Mouse (Mus musculus) heart, embryonic 13.5 days (tissue): ENCODE data around the gene Tead3. TPM values are rescaled to one million over a fixed set of nuclear protein-coding genes. Genes with fewer than 3 reads are reported as not detected.

Experiments used
- ATAC-seq: fragments of 200-750 bp; cut with Nextera tagmentation; 2 replicates; pipeline ENCODE4 v1.8.0; 2017; ENCODE audit warnings: moderate TSS enrichment; ENCODE audit not compliant: insufficient number of reproducible peaks, low FRiP score, low TSS enrichment; ENCODE audit errors: extremely low read depth
- H3K27ac ChIP-seq: fragments of 300-500 bp; sonication (generic); replicated peaks from 2 replicates; pipeline ENCODE4 v1.5.1; 2015; ENCODE audit warnings: moderate library complexity, mild to moderate bottlenecking, inconsistent platforms
- H3K27me3 ChIP-seq: fragments of 300-500 bp; sonication (generic); replicated peaks from 2 replicates; pipeline ENCODE4 v1.6.1; 2015; ENCODE audit warnings: mild to moderate bottlenecking, inconsistent platforms
- H3K36me3 ChIP-seq: fragments of 300-500 bp; sonication (generic); 2 replicates; pipeline ENCODE4 v1.6.1; 2015; ENCODE audit warnings: mild to moderate bottlenecking, inconsistent platforms
- H3K4me1 ChIP-seq: fragments of 300-500 bp; sonication (generic); 2 replicates; pipeline ENCODE4 v1.6.1; 2015; ENCODE audit warnings: inconsistent platforms
- H3K4me2 ChIP-seq: fragments of 300-500 bp; sonication (generic); 2 replicates; pipeline ENCODE4 v1.6.1; 2015; ENCODE audit warnings: inconsistent platforms, mild to moderate bottlenecking, moderate library complexity
- H3K4me3 ChIP-seq: fragments of 300-500 bp; sonication (generic); 2 replicates; pipeline ENCODE4 v1.5.1; 2015; ENCODE audit warnings: moderate library complexity, mild to moderate bottlenecking, inconsistent platforms
- H3K9ac ChIP-seq: fragments of 300-500 bp; sonication (generic); 2 replicates; pipeline ENCODE4 v1.6.1; 2015; ENCODE audit warnings: inconsistent platforms, mild to moderate bottlenecking, moderate library complexity
- H3K9me3 ChIP-seq: fragments of 300-500 bp; sonication (generic); 2 replicates; pipeline ENCODE4 v1.6.1; 2016; ENCODE audit warnings: inconsistent platforms
- WGBS: fragments of 180-500 bp; shearing (Covaris S2); methylation state at CpG from one replicate; pipeline ENCODE4 v1.1.7; 2015; ENCODE audit warnings: mixed read lengths; 5-methylcytosine and 5-hydroxymethylcytosine counted together
- polyA plus RNA-seq: library from polyadenylated mRNA; unstranded; fragments of >200 nt; fragmentation: Nextera tagmentation; extraction: Ambion mirVana; gene quantifications from 2 replicates; pipeline ENCODE4 v1.2.1, GENCODE M21; 2015

Tead3 gene
- polyA plus RNA-seq, 1 experiment from 2014 or later, result 7.3 TPM

- Histone ChIP-seq H3K4me1 (peaks cover 16% of the 10 kb centered on the region), H3K36me3 (peaks cover 36% of the 10 kb centered on the region), H3K27ac (0 out of 2 replicates have a peak overlapping the region, but pooled peaks have one; percentile 12), H3K4me3 (no peak overlapping the region), H3K4me2 (no peak overlapping the region), H3K9ac (peak overlapping the region; percentile 12; the same call in 1 of the 2 replicates), H3K9me3 (no peaks in the 10 kb centered on the region), H3K27me3 (no peaks in the 10 kb centered on the region)
- ATAC-seq, result no peak
- 50% methylated on average over 9 of the region's 9 CpGs for WGBS
Measured at GRCm38 (mm10) chr17:28300323-28300722, 50.3 kb downstream of the Tead3 start.

GRCm38 (mm10) chr17:28299669-28300320, 50.8 kb downstream of the Tead3 start:
- Histone ChIP-seq H3K4me1 (peaks cover 16% of the 10 kb centered on the region), H3K9me3 (no peaks in the 10 kb centered on the region), H3K27ac (0 out of 2 replicates have a peak overlapping the region, but pooled peaks have one; percentile 12), H3K27me3 (no peaks in the 10 kb centered on the region), H3K36me3 (peaks cover 38% of the 10 kb centered on the region), H3K9ac (peak overlapping the region; percentile 63; the same call in 1 of the 2 replicates), H3K4me2 (no peak overlapping the region), H3K4me3 (no peak overlapping the region)
- 48% methylated on average over 8 of the region's 11 CpGs for WGBS
- ATAC-seq, result no peak

- no peaks in the 10 kb centered on the region for H3K27me3 ChIP-seq
- no peak overlapping the region for H3K4me2 ChIP-seq
- WGBS, result 91% methylated on average over 17 of the region's 17 CpGs
- H3K9ac ChIP-seq, result no peak overlapping the region
- H3K36me3 ChIP-seq, result peaks cover 38% of the 10 kb centered on the region
- no peaks in the 10 kb centered on the region for H3K9me3 ChIP-seq
- no peak for ATAC-seq
- no peak overlapping the region for H3K4me3 ChIP-seq
- peaks cover 11% of the 10 kb centered on the region for H3K4me1 ChIP-seq
- H3K27ac ChIP-seq, result no peak overlapping the region
Measured at GRCm38 (mm10) chr17:28298888-28299287, 51.7 kb downstream of the Tead3 start.

GRCm38 (mm10) chr17:28294449-28295333, 55.9 kb downstream of the Tead3 start:
- Histone ChIP-seq H3K27me3 (no peaks in the 10 kb centered on the region), H3K4me1 (peaks cover 16% of the 10 kb centered on the region), H3K9ac (peak overlapping the region; percentile 7; the same call in 1 of the 2 replicates), H3K27ac (no peak overlapping the region; the same call in 1 of the 2 replicates), H3K4me3 (no peak overlapping the region), H3K36me3 (peaks cover 43% of the 10 kb centered on the region), H3K4me2 (no peak overlapping the region), H3K9me3 (no peaks in the 10 kb centered on the region)
- WGBS, result 65% methylated on average over 17 of the region's 17 CpGs
- ATAC-seq, result no peak

DNA sequence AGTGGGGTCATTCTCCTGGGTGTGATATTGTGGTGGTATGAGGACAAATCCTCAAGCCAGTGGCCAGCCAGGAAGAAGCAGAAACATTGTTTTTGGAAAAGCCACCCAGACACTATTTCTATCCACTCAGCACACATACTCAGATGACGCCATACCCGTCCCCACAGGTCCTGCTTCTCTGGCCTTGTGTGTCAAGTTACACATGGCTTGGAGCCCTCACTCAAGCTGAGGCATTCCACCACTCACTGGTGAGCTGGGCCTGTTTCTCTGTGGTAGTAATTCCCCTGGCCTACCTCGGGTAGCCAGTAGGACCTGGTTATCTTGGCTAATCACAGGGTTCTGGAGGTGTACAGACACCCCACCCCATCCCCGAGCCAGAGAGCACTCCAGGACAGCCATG, 56.9 kb downstream of the Tead3 start:
- no peak for ATAC-seq
- peaks cover 11% of the 10 kb centered on the region for H3K4me1 ChIP-seq
- 62% methylated on average over 4 of the region's 4 CpGs for WGBS
- H3K36me3 ChIP-seq, result peaks cover 34% of the 10 kb centered on the region
- H3K4me3 ChIP-seq, result no peak overlapping the region
- 0 out of 2 replicates have a peak overlapping the region, but pooled peaks have one; percentile 19 for H3K9ac ChIP-seq
- no peaks in the 10 kb centered on the region for H3K27me3 ChIP-seq
- no peak overlapping the region for H3K4me2 ChIP-seq
- no peak overlapping the region for H3K27ac ChIP-seq
- H3K9me3 ChIP-seq, result no peaks in the 10 kb centered on the region

DNA sequence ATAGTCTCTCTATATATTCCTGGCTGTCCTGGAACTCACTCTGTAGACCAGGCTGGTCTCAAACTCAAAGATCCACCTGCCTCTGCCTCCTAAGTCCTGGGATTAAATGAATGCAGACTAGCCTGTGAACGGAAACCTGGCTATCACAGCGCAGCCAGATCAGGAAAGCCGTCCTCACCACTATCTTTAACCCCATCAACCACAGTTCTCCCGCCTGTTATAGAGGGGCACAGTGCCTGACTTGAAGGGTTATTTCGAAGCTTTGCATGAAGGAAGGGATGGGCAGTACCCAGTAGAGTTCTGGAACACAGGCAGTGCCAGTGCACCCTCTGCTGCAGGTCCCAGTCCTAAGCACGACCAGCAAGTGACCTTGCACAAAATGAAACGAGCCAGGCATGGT, 59.3 kb downstream of the Tead3 start:
- no peak overlapping the region for H3K4me3 ChIP-seq
- H3K4me2 ChIP-seq, result no peak overlapping the region
- no peaks in the 10 kb centered on the region for H3K9me3 ChIP-seq
- no peak overlapping the region for H3K27ac ChIP-seq
- H3K9ac ChIP-seq, result no peak overlapping the region
- peaks cover 26% of the 10 kb centered on the region for H3K4me1 ChIP-seq
- H3K27me3 ChIP-seq, result no peaks in the 10 kb centered on the region
- peaks cover 18% of the 10 kb centered on the region for H3K36me3 ChIP-seq
- ATAC-seq, result no peak
- WGBS, result 74% methylated on average over 7 of the region's 7 CpGs

GRCm38 (mm10) chr17:28290671-28291070, 59.9 kb downstream of the Tead3 start:
- Histone ChIP-seq H3K4me1 (peaks cover 31% of the 10 kb centered on the region), H3K4me2 (no peak overlapping the region), H3K36me3 (peaks cover 14% of the 10 kb centered on the region), H3K4me3 (no peak overlapping the region), H3K27me3 (no peaks in the 10 kb centered on the region), H3K9ac (0 out of 2 replicates have a peak overlapping the region, but pooled peaks have one; percentile 37), H3K27ac (no peak overlapping the region), H3K9me3 (no peaks in the 10 kb centered on the region)
- 67% methylated on average over 11 of the region's 11 CpGs for WGBS
- no peak for ATAC-seq

DNA sequence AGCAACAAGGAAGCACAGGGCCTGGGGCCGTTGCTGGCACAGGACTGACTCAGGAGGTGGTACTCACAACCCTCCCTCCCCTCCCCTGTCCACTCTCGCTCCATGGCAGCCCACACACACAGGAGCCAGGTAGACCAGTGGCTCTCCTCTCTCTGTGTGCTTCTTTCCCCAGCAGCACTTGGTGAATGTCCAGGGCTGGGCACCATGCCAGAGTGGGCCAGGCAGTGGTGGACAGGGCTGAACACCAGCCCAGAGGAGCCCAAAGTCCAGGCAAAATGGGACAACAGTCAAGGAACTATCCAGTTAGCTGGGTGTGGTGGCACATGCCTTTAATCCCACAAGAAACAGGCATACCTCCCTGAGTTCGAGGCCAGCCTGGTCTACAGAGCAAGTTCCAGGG, 60.4 kb downstream of the Tead3 start:
- Histone ChIP-seq H3K36me3 (peaks cover 11% of the 10 kb centered on the region), H3K27me3 (no peaks in the 10 kb centered on the region), H3K9me3 (no peaks in the 10 kb centered on the region), H3K4me3 (no peak overlapping the region), H3K9ac (0 out of 2 replicates have a peak overlapping the region, but pooled peaks have one; percentile 37), H3K27ac (no peak overlapping the region), H3K4me1 (peaks cover 35% of the 10 kb centered on the region), H3K4me2 (no peak overlapping the region)
- 59% methylated on average over 3 of the region's 3 CpGs for WGBS
- no peak for ATAC-seq

GRCm38 (mm10) chr17:28287980-28288379, 62.6 kb downstream of the Tead3 start:
- Histone ChIP-seq H3K9me3 (no peaks in the 10 kb centered on the region), H3K36me3 (peaks cover 10% of the 10 kb centered on the region), H3K27me3 (no peaks in the 10 kb centered on the region), H3K27ac (no peak overlapping the region), H3K4me2 (no peak overlapping the region), H3K4me1 (peaks cover 36% of the 10 kb centered on the region), H3K4me3 (no peak overlapping the region), H3K9ac (no peak overlapping the region)
- ATAC-seq, result no peak
- 49% methylated on average over 5 of the region's 5 CpGs for WGBS

- H3K36me3 ChIP-seq, result peaks cover 9% of the 10 kb centered on the region
- 0 out of 2 replicates have a peak overlapping the region, but pooled peaks have one; percentile 28 for H3K27ac ChIP-seq
- H3K27me3 ChIP-seq, result no peaks in the 10 kb centered on the region
- no peak overlapping the region for H3K9ac ChIP-seq
- ATAC-seq, result peak; percentile 9; the same call in 1 of the 2 replicates
- H3K4me1 ChIP-seq, result peaks cover 36% of the 10 kb centered on the region
- 26% methylated on average over 8 of the region's 8 CpGs for WGBS
- H3K9me3 ChIP-seq, result no peaks in the 10 kb centered on the region
- no peak overlapping the region for H3K4me3 ChIP-seq
- no peak overlapping the region for H3K4me2 ChIP-seq
Measured at GRCm38 (mm10) chr17:28287578-28287977, 63.0 kb downstream of the Tead3 start.

DNA sequence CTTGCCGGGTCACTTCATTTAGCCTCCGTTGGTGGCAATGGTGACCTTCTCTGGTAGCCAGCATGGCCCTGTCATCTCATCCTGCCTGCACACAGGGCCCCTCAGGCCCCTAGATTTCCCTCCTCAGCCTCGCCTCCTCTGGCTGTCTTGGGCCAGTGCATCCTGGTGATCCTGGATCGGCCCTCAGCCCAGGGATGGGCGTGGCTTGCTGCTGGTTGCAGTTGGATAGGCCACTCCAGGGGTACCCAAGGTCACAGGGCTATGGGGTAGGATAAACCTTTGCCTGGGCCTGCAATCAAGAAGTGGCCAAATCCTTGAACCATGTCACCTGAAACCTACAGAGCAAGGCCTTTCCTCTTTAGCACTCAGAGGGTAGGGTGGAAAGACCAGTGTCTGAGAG, 63.7 kb downstream of the Tead3 start:
- Histone ChIP-seq H3K27me3 (no peaks in the 10 kb centered on the region), H3K4me2 (no peak overlapping the region)

More for the DNA sequence above, 63.7 kb downstream of the Tead3 start:
- Histone ChIP-seq H3K36me3 (peaks cover 3% of the 10 kb centered on the region; the same call in 1 of the 2 replicates), H3K4me1 (peaks cover 36% of the 10 kb centered on the region), H3K9ac (no peak overlapping the region), H3K4me3 (no peak overlapping the region), H3K27ac (no peak overlapping the region), H3K9me3 (no peaks in the 10 kb centered on the region)
- ATAC-seq, result no peak
- 44% methylated on average over 5 of the region's 5 CpGs for WGBS
